Mouse (Mus musculus) right cerebral cortex, postnatal 10 days (tissue): ENCODE measurements around the gene Pds5a.
"Not testable (repeated sequence)": the region's sequence is repeated elsewhere in the genome, so short reads cannot be mapped to it uniquely, and the experiment has no call there.

Source experiments
- DNase-seq, 2 experiments: peaks; one replicate each; pipeline ENCODE4 v3.0.0; 2021; ENCODE audit warnings: low spot score in 2 of 2

Gene Pds5a

DNA sequence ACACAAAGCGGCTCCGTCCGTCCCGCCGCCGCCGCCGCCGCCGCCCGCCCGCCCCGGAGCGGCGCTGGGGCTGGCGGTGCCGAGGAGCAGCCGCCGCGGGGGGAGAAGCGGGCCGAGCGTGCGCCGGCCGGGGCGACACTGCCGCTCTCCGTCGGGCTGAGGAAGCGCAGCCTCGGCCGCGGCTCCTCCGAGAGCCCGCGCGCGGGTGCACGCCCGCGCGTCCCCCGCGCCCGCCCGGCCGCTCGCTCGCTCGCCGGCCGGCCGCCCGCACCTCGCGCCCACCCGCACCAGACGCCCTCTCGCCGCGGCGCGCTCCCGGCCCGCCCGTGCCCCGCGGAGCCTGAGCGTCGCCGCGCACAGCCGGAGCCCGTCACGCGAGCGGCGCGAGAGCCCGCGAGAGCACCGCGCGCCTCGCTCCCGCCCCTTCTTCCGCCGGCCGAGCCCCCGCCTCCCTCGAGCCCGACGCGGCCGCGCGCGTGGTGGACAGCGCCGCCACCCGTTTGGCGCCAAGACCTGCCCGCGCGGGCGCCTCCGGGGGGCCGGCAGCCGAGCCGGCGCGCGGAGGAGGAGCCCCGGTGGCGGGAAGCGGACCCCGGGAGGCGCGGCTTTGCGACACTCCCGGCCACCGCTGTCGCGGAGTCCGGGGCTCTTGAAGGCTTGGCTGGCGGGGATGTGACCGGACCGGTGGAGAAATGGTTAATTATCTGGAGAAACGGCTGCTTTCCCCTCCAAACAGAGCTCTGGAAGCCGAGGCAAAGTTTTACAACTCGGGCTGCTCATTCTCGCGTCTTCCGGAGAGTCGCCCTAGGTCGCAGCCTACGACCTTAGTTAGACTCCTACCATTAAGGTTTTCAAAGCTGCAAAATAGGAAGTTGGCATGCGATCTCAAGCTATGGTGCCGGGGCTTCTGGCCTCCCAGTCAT, at the start of gene Pds5a:
TSS of gene Pds5a (minus strand) at position 438 of the 923 bp plus-strand sequence.
- DNase-seq = peak; percentile 89 to 90

DNA sequence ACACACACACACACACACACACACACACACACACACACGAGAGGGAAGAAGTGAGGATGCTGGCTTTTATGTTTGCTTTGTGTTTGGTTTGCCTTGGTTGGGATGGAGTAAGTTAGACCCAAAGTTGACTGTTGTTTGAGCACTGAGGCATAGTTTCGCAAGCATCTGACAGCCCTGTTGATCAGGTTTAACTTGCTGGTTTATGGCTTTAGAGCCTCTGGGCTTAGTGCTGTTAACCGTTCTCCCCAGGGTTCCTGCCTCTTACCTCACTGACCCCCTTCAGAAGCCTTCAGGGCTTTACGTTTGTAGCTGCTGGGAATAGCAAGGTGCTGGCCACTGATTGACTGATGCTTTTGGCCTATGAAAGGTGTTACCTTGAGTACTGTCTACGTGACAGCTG, 48.8 kb upstream of the Pds5a start:
- DNase-seq = no peak

GRCm38 (mm10) chr5:65739366-65739765, 41.3 kb upstream of the Pds5a start:
- DNase-seq = no peak

- no peak for DNase-seq
These were observed 37.5 kb upstream of the Pds5a start for GRCm38 (mm10) chr5:65735601-65736000.

DNA sequence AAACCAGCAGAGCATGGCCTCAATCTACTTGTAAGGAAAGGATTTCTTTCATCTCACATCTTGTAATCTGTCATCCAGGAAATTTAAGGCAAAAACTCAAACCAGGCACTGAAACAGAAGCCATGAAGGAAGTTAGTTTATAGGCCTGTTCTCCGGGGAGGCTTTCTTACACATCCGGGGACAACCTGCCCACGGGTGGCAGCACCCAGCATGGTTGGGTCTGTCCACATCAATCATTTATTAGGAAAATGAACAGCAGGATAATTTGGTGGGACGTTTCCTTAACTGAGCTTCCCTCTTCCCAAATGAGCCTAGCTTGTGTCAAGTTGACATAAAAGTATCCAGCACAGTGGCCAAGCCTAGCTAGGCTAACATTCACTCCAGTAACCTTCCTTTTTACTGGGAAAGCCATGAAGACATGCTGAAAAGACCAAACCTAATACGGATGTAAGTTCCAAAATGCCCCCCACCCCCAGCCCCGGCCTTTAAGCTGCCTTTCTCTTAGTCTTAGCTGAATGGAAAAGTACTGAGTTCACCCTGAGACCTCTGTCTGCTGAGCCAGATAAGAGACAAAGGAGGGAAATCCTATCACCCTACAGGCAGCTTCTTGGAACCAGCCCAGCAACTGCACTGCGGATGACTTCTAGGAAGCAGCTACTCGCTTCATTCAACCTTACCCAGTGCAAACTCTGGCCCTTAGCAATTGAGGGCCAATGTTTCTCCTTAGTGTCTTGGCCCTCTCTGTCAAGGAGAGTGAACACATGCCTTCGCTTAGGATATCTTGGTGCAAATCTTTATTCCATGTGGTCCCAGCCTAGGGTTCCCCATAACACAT, 33.3 kb upstream of the Pds5a start:
- DNase-seq = no peak

DNA sequence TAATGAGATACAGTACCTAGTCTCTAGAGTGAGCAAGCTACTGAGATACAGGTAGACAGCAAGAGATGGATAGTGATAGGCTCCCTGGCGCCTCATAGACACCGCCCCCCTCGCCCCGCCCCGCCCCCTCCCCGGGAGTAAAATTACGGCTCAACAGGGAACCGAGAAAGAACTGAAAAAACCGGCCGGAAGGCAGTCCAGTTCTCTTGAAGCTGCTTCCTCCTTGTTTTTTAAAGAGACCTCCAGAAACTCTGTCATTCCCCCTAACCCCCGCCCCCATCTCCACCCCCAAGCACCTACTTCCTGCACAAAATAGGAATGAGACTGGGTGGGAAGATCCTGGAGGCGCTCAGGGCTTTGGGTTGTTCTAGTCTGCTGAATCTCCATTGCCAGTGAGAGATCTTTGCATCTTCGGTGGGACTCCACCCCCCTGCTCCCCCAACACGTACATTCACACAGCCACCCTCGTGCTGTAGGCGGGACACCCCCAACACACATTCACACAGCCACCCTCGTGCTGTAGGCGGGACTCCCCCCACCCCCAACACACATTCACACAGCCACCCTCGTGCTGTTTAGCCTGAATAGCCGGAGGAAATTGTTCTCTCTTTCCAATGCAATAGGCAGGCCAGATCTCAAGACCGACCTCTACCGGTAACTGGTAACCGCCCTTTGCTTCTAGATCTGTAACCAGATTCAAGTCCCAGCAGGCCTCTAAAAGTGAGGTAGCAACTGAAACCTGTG, 26.4 kb upstream of the Pds5a start:
- DNase-seq = peak; percentile 62 to 64

GRCm38 (mm10) chr5:65718368-65718767, 20.3 kb upstream of the Pds5a start:
- no peak for DNase-seq

DNA sequence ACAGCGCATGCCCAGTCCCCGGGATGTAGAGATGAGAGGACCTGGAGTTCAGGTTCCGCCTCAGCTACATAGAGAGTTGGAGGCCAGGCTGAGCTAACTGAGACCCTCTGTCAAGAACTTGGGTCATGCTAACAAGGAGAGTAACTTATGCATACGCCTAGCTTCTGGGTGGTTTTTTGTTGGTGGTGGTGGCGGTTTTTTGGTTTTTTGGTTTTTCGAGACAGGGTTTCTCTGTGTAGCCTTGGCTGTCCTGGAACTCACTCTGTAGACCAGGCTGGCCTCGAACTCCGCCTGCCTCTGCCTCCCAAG, 19.8 kb upstream of the Pds5a start:
- not testable (repeated sequence) for DNase-seq

DNA sequence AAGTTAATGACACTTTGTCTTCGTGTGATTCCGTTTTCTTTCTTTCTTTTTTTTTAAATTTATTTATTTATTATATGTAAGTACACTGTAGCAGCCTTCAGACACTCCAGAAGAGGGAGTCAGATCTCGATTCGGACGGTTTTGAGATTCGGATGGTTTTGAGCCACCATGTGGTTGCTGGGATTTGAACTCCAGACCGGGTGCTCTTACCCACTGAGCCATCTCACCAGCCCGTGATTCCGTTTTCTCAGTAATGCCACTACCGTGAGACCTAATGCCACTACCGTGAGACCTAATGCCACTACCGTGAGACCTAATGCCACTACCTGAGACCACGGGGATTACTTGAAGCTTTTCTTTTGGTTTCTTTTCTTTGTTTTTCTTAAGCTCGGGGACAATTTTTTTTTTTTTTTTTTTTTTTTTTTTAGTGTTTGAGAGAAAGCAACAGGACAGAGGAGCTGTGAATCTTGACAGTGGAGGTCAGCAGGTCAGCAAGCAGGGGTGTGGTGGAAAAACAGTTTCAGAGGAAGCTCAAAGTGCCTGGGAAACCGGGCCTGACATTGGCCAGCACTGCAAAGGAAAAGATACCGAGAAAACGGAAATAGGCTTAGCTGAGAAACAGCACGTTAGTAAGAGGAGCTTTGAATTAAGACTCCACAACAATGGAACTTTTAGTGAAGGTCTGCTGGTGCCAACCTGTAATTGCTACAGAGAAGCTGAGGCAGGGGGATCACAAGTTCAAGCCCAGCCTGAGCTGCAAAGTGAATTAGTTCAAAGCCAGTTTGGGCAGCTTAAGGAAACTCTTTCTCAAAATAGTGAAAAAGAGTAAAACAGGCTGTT, 19.2 kb upstream of the Pds5a start:
- no peak for DNase-seq

DNA sequence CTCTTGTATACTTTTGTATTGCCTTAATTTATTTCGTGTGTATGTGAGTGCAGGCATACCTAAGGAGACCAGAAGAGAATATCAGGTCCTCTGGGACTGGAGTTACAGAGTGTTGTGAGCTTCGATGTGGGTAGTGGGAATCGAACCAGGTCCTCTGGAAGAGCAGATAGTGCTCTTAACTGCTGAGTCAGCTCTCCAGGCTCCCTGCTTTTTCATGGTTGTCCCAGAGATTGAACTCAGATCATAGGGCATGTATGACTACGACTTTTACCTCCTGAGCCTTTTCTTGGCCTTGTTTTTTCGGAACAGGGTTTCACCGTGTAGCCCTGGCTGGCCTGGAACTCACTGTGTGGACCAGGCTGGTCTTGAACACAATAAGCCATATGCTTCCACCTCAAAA, 17.0 kb upstream of the Pds5a start:
- DNase-seq = no peak

DNA sequence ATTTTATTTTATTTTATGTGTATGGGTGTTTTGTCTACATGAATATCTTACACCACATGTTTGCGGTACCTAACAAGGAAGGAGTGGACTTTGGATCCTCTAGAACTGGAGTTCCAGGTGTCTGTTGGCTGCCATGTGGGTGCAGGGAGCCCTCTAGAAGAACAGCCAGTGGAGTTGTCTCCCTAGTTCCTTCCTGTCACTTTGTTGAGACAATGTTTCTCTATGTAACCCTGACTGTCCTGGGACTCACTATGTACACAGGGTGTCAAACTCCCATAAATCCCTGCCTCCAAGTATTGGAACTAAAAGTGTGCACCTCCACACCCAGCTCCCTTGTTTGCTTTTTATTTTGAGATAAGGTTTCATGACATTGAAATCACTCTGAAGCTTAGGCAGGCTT, 13.4 kb upstream of the Pds5a start:
- DNase-seq = no peak

- DNase-seq = no peak
These were observed 12.2 kb upstream of the Pds5a start for GRCm38 (mm10) chr5:65710267-65710666.

- DNase-seq = no peak
These were observed 8.9 kb upstream of the Pds5a start for GRCm38 (mm10) chr5:65706979-65707378.

DNA sequence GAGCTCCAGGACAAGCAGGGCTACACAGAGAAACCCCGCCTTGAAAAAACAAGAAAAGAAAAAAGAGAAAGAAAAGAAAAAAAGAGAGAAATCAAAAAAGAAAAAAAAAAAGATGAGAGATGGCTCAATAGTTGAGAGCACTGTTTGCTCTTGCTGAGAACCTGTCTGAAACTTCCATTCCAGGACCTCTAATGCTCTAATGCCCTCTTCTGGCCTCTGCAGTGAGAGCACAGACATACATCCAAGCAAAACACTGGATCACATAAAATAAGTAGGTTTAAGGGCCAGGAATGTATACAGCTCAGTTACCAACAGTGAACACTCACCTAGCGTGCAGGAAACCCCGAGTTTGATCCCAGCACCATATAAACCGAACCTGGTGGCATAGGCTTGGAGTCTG, 8.1 kb upstream of the Pds5a start:
- DNase-seq = no peak

GRCm38 (mm10) chr5:65704765-65705678, 6.9 kb upstream of the Pds5a start:
- no peak for DNase-seq

DNA sequence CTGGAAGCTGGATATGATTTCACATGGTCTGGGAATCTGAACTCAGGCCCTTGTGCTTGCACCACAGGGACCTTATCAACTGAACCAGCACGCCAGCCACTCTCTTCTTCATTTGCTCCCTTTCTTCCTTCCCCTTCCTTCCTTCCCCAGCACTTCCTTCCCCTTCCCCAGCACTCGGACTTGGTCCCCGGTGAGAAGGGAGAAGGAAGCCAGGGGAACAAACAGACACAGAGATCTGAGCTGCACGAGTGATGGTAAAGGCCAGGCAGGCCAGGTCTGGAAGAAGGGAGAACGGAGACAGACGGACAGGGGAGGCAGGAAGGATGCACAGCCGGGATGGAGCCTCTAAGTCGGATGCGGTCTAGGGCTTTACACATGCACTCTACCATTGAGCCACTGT, 5.2 kb upstream of the Pds5a start:
- no peak for DNase-seq

GRCm38 (mm10) chr5:65700102-65700501, 2.0 kb upstream of the Pds5a start:
- no peak for DNase-seq

- DNase-seq = no peak
These were observed 1.1 kb upstream of the Pds5a start for GRCm38 (mm10) chr5:65699146-65699545.

GRCm38 (mm10) chr5:65698759-65699136, 675 bp upstream of the Pds5a start:
- DNase-seq = no peak

DNA sequence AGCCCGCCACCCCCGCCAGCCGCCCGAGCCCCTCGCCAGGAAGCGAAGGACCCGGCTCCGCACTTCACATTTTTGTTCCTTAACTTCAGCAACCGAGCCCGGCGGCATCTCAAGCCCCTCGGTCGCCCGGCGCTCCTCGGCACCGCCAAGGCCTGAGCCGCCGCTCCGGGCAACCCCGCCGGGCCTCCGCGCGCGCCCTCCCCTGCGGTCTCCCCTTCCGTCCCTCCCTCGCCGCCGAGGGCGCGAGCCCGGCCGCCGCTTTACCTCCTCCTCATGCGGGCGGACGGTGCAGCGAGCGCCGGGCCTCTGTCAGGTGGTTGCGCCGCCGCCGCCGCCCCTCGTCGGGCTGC, 612 bp downstream of the Pds5a start:
- DNase-seq = no peak
